Mouse (Mus musculus): Measurements from ENCODE around the gene Slc19a3. TPM values are rescaled to one million over a fixed set of nuclear protein-coding genes. Genes with fewer than 3 reads are reported as not detected.

The Slc19a3 gene
- polyA plus RNA-seq, 1 experiment from 2014 or later, result 0.83 TPM

DNA sequence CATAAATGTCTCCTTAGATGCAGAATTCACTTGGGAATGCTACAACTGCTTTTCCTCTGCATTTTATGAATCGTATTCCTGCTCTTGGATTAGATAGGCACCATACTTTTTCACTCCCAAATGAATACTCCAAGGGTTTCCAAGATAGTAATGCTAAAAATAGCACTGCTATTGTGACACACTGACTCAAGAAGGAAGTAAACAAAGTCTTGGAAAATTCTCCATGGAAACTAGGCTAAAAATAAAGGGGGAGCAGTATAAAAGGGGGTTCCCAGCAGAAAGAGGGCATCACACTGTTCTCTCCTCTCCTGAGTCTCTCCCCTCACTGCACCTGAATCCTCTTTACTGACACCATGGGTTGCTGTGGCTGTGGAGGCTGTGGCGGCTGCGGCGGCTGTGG lies 22.4 kb upstream of the Slc19a3 start, which contains the start of gene Krtap28-13:
TSS of gene Krtap28-13 (plus strand) at position 288 of the 400 bp plus-strand sequence.
- Histone ChIP-seq H3K9me3 (ENCODE audit: control insufficient read depth, low read length) (no peaks in the 10 kb centered on the region), H3K27me3 (ENCODE audit: control insufficient read depth, insufficient read depth, low read length) (no peaks in the 10 kb centered on the region), H3K4me2 (ENCODE audit: low read depth, severe bottlenecking) (no peak within 1 kb of the TSS), H3K4me1 (ENCODE audit: control insufficient read depth, insufficient read depth, low read length) (no peaks in the 10 kb centered on the region), H3K27ac (replicated peaks; ENCODE audit: low read depth, low read length) (no peak within 1 kb of the TSS), H3K4me3 (ENCODE audit: low read depth, low read length) (no peak within 1 kb of the TSS), H3K9ac (ENCODE audit: low read length) (no peak within 1 kb of the TSS), H3K36me3 (ENCODE audit: control insufficient read depth, insufficient read depth, low read length) (no peaks in the 10 kb centered on the region)
- no peak for DNase-seq (ENCODE audit: low spot score)
- WGBS, result 87% methylated on average over 4 of the region's 4 CpGs
- no peak for ATAC-seq (ENCODE audit: insufficient number of reproducible peaks, low FRiP score, low TSS enrichment, low read depth)

DNA sequence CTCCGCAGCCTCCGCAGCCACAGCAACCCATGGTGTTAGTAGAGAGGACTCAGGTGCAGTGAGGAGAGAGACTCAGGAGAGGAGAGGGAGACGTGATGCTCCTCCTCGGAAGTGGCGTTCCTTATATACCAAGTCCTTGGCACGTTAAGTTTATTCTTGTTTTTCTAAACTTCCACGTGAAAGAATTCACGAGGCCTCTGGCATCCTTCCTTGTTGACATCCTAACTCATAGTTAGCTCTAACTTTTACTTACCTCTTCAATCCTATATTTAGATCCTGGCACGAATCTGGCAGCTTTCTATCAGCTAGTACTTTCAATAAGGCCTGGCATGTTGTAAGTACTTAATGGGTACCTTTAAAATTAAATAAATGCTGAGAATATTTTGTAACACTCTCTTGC lies 21.0 kb upstream of the Slc19a3 start, which contains the start of gene A030005K14Rik:
TSS of gene A030005K14Rik (minus strand) at position 101 of the 400 bp plus-strand sequence.
- Histone ChIP-seq H3K9me3 (ENCODE audit: control insufficient read depth, low read length) (no peaks in the 10 kb centered on the region), H3K4me1 (ENCODE audit: control insufficient read depth, insufficient read depth, low read length) (no peaks in the 10 kb centered on the region), H3K27ac (replicated peaks; ENCODE audit: low read depth, low read length) (no peak within 1 kb of the TSS), H3K4me3 (ENCODE audit: low read depth, low read length) (no peak within 1 kb of the TSS), H3K9ac (ENCODE audit: low read length) (no peak within 1 kb of the TSS), H3K27me3 (ENCODE audit: control insufficient read depth, insufficient read depth, low read length) (no peaks in the 10 kb centered on the region), H3K36me3 (ENCODE audit: control insufficient read depth, insufficient read depth, low read length) (no peaks in the 10 kb centered on the region), H3K4me2 (ENCODE audit: low read depth, severe bottlenecking) (no peak within 1 kb of the TSS)
- no peak for ATAC-seq (ENCODE audit: insufficient number of reproducible peaks, low FRiP score, low TSS enrichment, low read depth)
- DNase-seq (ENCODE audit: low spot score), result no peak
- WGBS, result 91% methylated on average over 9 of the region's 9 CpGs

DNA sequence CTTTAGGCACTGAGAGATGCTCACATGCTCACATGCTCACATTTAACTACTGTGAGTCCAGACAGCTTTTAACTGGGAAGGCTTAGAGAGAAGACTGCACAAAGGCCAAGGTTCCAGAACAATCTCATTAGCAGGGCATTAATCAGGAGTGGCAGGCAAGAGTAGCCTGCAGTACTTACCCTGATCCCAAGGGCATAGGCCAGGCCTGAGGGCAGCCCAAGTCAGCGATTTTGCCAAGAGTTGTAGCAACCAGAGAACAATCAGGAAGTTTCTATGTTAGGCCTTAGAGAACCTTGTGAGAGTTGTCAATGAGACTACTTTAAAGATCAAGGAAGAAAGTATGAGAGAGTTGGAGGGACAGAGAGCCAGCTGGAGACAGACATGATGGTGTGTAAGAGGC lies 20.2 kb upstream of the Slc19a3 start:
- no peak overlapping the region for H3K27ac ChIP-seq (replicated peaks; ENCODE audit: low read depth, low read length)
- H3K4me3 ChIP-seq (ENCODE audit: low read depth, low read length), result no peak overlapping the region
- ATAC-seq (ENCODE audit: insufficient number of reproducible peaks, low FRiP score, low TSS enrichment, low read depth), result no peak
- H3K36me3 ChIP-seq (ENCODE audit: control insufficient read depth, insufficient read depth, low read length), result no peaks in the 10 kb centered on the region
- H3K9me3 ChIP-seq (ENCODE audit: control insufficient read depth, low read length), result no peaks in the 10 kb centered on the region
- DNase-seq (ENCODE audit: low spot score), result no peak
- H3K9ac ChIP-seq (ENCODE audit: low read length), result no peak overlapping the region
- no peak overlapping the region for H3K4me2 ChIP-seq (ENCODE audit: low read depth, severe bottlenecking)
- no peaks in the 10 kb centered on the region for H3K27me3 ChIP-seq (ENCODE audit: control insufficient read depth, insufficient read depth, low read length)
- 33% methylated on average over 1 of the region's 1 CpGs for WGBS
- H3K4me1 ChIP-seq (ENCODE audit: control insufficient read depth, insufficient read depth, low read length), result no peaks in the 10 kb centered on the region

DNA sequence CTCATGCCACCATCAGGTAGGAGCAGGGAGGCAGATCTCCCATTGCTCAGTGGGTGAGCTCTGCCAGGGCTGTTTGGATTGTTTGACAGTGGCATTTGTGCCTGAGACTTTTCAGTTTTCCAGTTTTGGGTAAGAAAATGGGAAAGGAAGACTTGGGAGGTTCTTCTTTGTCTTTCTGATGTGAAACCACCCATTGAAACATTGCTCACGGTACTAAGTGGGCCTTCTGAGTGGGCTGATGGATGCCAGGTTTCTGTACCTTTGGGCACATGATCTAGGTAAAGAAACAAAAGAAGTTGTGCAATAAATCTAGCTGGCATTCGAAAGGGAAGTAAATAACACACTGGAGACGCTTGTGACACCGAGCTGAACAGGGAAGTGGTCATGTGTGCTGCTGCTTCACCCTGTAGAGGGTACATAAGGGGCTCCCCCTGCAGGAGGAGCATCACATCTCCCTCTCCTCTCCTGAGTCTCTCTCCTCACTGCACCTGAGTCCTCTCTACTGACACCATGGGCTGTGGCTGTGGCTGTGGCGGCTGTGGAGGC lies 6.7 kb upstream of the Slc19a3 start, which contains the start of gene Gm47969:
TSS of gene Gm47969 (plus strand) at position 51 of the 546 bp plus-strand sequence.
- Histone ChIP-seq H3K9ac (ENCODE audit: low read length) (no peak within 1 kb of the TSS), H3K9me3 (ENCODE audit: control insufficient read depth, low read length) (no peaks in the 10 kb centered on the region), H3K4me1 (ENCODE audit: control insufficient read depth, insufficient read depth, low read length) (no peaks in the 10 kb centered on the region), H3K27ac (replicated peaks; ENCODE audit: low read depth, low read length) (no peak within 1 kb of the TSS), H3K27me3 (ENCODE audit: control insufficient read depth, insufficient read depth, low read length) (no peaks in the 10 kb centered on the region), H3K36me3 (ENCODE audit: control insufficient read depth, insufficient read depth, low read length) (no peaks in the 10 kb centered on the region), H3K4me3 (ENCODE audit: low read depth, low read length) (no peak within 1 kb of the TSS), H3K4me2 (ENCODE audit: low read depth, severe bottlenecking) (no peak within 1 kb of the TSS)
- DNase-seq (ENCODE audit: low spot score) (no peak), ATAC-seq (ENCODE audit: insufficient number of reproducible peaks, low FRiP score, low TSS enrichment, low read depth) (no peak)
- 88% methylated on average over 5 of the region's 5 CpGs for WGBS

DNA sequence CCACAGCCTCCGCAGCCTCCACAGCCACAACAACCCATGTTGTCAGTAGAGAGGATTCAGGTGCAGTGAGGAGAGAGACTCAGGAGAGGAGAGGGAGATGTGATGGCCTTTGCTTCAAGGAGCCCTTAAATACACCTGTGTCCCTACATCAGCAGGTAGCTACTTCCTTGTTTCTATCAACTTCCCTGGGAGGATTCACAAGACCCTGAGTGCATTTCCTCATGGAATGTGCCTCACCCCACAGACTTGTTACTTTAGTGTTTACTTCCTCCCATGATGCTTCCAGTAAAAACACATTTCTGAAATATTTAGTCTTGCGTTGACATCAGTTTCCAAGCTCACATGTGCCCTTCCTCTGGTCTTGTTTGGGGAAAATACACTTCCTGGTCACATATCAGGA lies 4.1 kb upstream of the Slc19a3 start, which contains the start of gene Krtap28-10:
TSS of gene Krtap28-10 (minus strand) at position 101 of the 400 bp plus-strand sequence.
- Histone ChIP-seq H3K4me3 (ENCODE audit: low read depth, low read length) (no peak within 1 kb of the TSS), H3K4me1 (ENCODE audit: control insufficient read depth, insufficient read depth, low read length) (no peaks in the 10 kb centered on the region), H3K27me3 (ENCODE audit: control insufficient read depth, insufficient read depth, low read length) (no peaks in the 10 kb centered on the region), H3K9ac (ENCODE audit: low read length) (no peak within 1 kb of the TSS), H3K36me3 (ENCODE audit: control insufficient read depth, insufficient read depth, low read length) (no peaks in the 10 kb centered on the region), H3K9me3 (ENCODE audit: control insufficient read depth, low read length) (no peaks in the 10 kb centered on the region), H3K4me2 (ENCODE audit: low read depth, severe bottlenecking) (no peak within 1 kb of the TSS), H3K27ac (replicated peaks; ENCODE audit: low read depth, low read length) (no peak within 1 kb of the TSS)
- WGBS, result 90% methylated on average over 2 of the region's 2 CpGs
- ATAC-seq (ENCODE audit: insufficient number of reproducible peaks, low FRiP score, low TSS enrichment, low read depth) (no peak), DNase-seq (ENCODE audit: low spot score) (no peak)

DNA sequence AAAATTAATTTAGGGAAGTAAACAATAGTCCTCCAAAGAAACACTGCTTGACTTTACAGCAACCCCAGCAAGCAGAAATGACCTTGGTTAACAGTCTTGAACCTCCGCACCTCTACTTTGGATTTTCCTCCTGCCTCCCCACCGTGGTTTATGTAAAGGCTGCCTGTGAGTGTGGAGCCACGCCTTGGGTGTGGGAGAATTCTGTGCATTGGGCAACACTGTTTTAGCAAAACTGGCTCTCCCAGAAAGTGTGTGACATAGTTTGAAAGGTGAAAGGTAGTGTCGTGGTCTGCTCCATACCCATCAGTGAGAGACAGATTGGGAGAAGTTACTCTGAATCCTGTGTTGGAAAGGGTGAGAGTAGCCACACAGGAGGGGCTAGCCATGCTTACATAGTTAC lies 832 bp upstream of the Slc19a3 start:
- H3K4me3 ChIP-seq (ENCODE audit: low read depth, low read length), result no peak overlapping the region
- no peak for DNase-seq (ENCODE audit: low spot score)
- 79% methylated on average over 4 of the region's 4 CpGs for WGBS
- no peak overlapping the region for H3K4me2 ChIP-seq (ENCODE audit: low read depth, severe bottlenecking)
- ATAC-seq (ENCODE audit: insufficient number of reproducible peaks, low FRiP score, low TSS enrichment, low read depth), result no peak
- no peaks in the 10 kb centered on the region for H3K27me3 ChIP-seq (ENCODE audit: control insufficient read depth, insufficient read depth, low read length)
- no peak overlapping the region for H3K9ac ChIP-seq (ENCODE audit: low read length)
- no peaks in the 10 kb centered on the region for H3K9me3 ChIP-seq (ENCODE audit: control insufficient read depth, low read length)
- no peaks in the 10 kb centered on the region for H3K4me1 ChIP-seq (ENCODE audit: control insufficient read depth, insufficient read depth, low read length)
- H3K36me3 ChIP-seq (ENCODE audit: control insufficient read depth, insufficient read depth, low read length), result no peaks in the 10 kb centered on the region
- no peak overlapping the region for H3K27ac ChIP-seq (replicated peaks; ENCODE audit: low read depth, low read length)

DNA sequence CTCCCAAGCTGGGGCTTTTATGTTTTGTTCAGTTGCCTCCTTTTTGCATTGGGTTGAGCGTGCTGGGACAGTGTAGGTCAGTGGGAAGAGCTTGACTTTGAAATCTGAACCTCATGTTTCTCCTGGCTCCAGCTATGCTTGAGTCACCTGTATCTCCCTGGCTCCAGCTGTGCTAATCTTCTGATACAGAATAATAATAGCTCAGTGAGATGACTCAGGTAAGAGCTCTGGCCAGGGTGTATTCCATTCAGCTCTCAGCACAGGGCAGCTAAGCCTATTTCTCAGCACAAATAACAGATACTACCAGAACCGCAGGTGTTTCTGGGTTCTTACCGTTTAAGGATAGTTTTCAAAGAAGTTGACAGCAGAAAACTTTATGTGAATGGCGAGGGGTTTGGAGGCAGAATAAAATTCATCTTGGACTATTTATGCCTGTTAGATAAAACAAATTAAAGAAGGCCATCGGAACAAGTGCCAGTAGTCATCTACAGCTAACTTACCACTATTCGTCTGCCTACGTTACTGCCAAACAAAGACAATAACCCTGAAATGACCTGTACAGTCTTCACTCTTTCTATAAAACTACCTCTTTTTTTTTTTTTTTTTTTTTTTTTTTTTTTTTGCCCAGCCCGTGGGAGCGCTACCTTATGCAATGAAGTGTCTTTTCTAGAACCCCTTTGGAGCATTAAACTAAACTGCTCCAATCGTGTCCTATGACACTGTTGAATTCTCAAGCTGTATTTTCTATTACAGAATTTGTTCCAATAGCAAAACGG lies 1.2 kb downstream of the Slc19a3 start:
- Histone ChIP-seq H3K27ac (replicated peaks; ENCODE audit: low read depth, low read length) (no peak overlapping the region), H3K36me3 (ENCODE audit: control insufficient read depth, insufficient read depth, low read length) (no peaks in the 10 kb centered on the region), H3K4me1 (ENCODE audit: control insufficient read depth, insufficient read depth, low read length) (no peaks in the 10 kb centered on the region), H3K9me3 (ENCODE audit: control insufficient read depth, low read length) (no peaks in the 10 kb centered on the region), H3K4me3 (ENCODE audit: low read depth, low read length) (no peak overlapping the region), H3K4me2 (ENCODE audit: low read depth, severe bottlenecking) (no peak overlapping the region), H3K9ac (ENCODE audit: low read length) (no peak overlapping the region), H3K27me3 (ENCODE audit: control insufficient read depth, insufficient read depth, low read length) (no peaks in the 10 kb centered on the region)
- no peak for ATAC-seq (ENCODE audit: insufficient number of reproducible peaks, low FRiP score, low TSS enrichment, low read depth)
- no peak for DNase-seq (ENCODE audit: low spot score)
- 76% methylated on average over 11 of the region's 11 CpGs for WGBS

DNA sequence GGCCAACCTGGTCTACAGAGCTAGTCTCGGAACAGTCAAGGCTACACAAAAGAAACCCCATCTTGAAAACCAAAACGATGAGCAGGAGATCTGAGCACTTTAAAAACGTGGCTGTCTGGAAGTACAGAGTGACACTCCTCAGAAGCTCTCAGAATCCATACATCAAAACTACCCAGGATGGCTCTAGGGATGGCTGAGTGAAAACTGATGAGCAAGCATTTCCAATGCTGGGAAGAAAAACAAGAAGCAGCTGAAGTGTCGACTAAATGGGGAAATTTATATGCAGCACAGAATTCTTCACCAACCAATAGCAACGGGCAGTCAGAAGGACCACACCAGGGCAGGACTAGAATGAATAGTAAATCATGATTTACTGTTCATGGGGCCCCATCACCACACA lies 3.7 kb downstream of the Slc19a3 start:
- Histone ChIP-seq H3K4me3 (ENCODE audit: low read depth, low read length) (no peak overlapping the region), H3K27me3 (ENCODE audit: control insufficient read depth, insufficient read depth, low read length) (no peaks in the 10 kb centered on the region), H3K9ac (ENCODE audit: low read length) (no peak overlapping the region), H3K4me2 (ENCODE audit: low read depth, severe bottlenecking) (no peak overlapping the region), H3K9me3 (ENCODE audit: control insufficient read depth, low read length) (no peaks in the 10 kb centered on the region), H3K36me3 (ENCODE audit: control insufficient read depth, insufficient read depth, low read length) (no peaks in the 10 kb centered on the region), H3K4me1 (ENCODE audit: control insufficient read depth, insufficient read depth, low read length) (no peaks in the 10 kb centered on the region), H3K27ac (replicated peaks; ENCODE audit: low read depth, low read length) (no peak overlapping the region)
- WGBS, result 52% methylated on average over 5 of the region's 5 CpGs
- no peak for ATAC-seq (ENCODE audit: insufficient number of reproducible peaks, low FRiP score, low TSS enrichment, low read depth)
- no peak for DNase-seq (ENCODE audit: low spot score)

Data from limb, embryonic 11.5 days (tissue).